Mouse (Mus musculus): ENCODE measurements at regions not wholly inside any gene's neighbourhood (a gene's known extent, or its start where the extent isn't known, plus 50 kb on each side); places are given as distances from the start of the nearest gene placed in this dataset.

- TF ChIP-seq POLR2A (IDR thresholded peaks at IDR 0.05; ENCODE audit: insufficient read depth, low read depth, low read length) = no peak
- TF ChIP-seq CTCF (IDR thresholded peaks at IDR 0.05) = peak; percentile 55
- no peak for TF ChIP-seq EP300 (IDR thresholded peaks at IDR 0.05; ENCODE audit: insufficient read depth, low read depth, low read length)
Observed at GRCm38 (mm10) chr6:60201548-60201947, 628.1 kb downstream of the Snca start.
